Mouse (Mus musculus) midbrain, embryonic 11.5 days (tissue): Measurements from ENCODE around the gene Itpkc. TPM values are rescaled to one million over a fixed set of nuclear protein-coding genes. Genes with fewer than 3 reads are reported as not detected.
"Not testable (repeated sequence)": the region's sequence is repeated elsewhere in the genome, so short reads cannot be mapped to it uniquely, and the experiment has no call there.

ENCODE experiments used
- ATAC-seq: fragments of 200-750 bp; cut with Nextera tagmentation; 2 replicates; pipeline ENCODE4 v1.8.0; 2017; ENCODE audit warnings: moderate TSS enrichment, moderate library complexity; ENCODE audit not compliant: low FRiP score
- DNase-seq: peaks from one replicate; pipeline ENCODE4 v3.0.0; 2015; ENCODE audit warnings: low spot score; ENCODE audit errors: missing footprints
- H3K27ac ChIP-seq: fragments of 300-500 bp; sonication (generic); 2 replicates; pipeline ENCODE4 v1.5.1; 2014; ENCODE audit warnings: low read depth, low read length
- H3K27me3 ChIP-seq: fragments of 300-500 bp; sonication (generic); 2 replicates; pipeline ENCODE4 v1.6.1; 2014; ENCODE audit warnings: mild to moderate bottlenecking, low read length, moderate library complexity, mixed read lengths; ENCODE audit not compliant: control insufficient read depth, insufficient read depth
- H3K36me3 ChIP-seq: fragments of 300-500 bp; sonication (generic); 2 replicates; pipeline ENCODE4 v1.6.1; 2014; ENCODE audit warnings: mild to moderate bottlenecking, low read length, moderate library complexity, mixed read lengths; ENCODE audit not compliant: control insufficient read depth, insufficient read depth
- H3K4me1 ChIP-seq: fragments of 300-500 bp; sonication (generic); 2 replicates; pipeline ENCODE4 v1.6.1; 2014; ENCODE audit warnings: low read length; ENCODE audit not compliant: control insufficient read depth, insufficient read depth
- H3K4me2 ChIP-seq: fragments of 300-500 bp; sonication (generic); 2 replicates; pipeline ENCODE4 v1.6.1; 2014; ENCODE audit warnings: mild to moderate bottlenecking, moderate library complexity
- H3K4me3 ChIP-seq: fragments of 300-500 bp; sonication (generic); 2 replicates; pipeline ENCODE4 v1.5.1; 2014; ENCODE audit warnings: low read depth, low read length
- H3K9ac ChIP-seq: fragments of 300-500 bp; sonication (generic); 2 replicates; pipeline ENCODE4 v1.6.1; 2014; ENCODE audit warnings: low read length
- H3K9me3 ChIP-seq: fragments of 300-500 bp; sonication (generic); 2 replicates; pipeline ENCODE4 v1.6.1; 2016; ENCODE audit warnings: low read length; ENCODE audit not compliant: control insufficient read depth
- WGBS: fragments of 180-500 bp; shearing (Covaris S2); extraction: QIAGEN DNeasy Blood & Tissue Kit; methylation state at CpG from one replicate; pipeline ENCODE4 v1.1.7; 2014; 5-methylcytosine and 5-hydroxymethylcytosine counted together
- polyA plus RNA-seq: library from polyadenylated mRNA; unstranded; fragments of >200 nt; fragmentation: Nextera tagmentation; extraction: Ambion mirVana; gene quantifications from 2 replicates; pipeline ENCODE4 v1.2.1, GENCODE M21; 2014

The Itpkc gene
- polyA plus RNA-seq, 1 experiment from 2014 or later: 5.0 TPM

- Histone ChIP-seq H3K27me3 (no peaks in the 10 kb centered on the region), H3K4me3 (no peak overlapping the region), H3K9me3 (peaks cover 2% of the 10 kb centered on the region; the same call in 1 of the 2 replicates), H3K4me1 (no peaks in the 10 kb centered on the region), H3K36me3 (no peaks in the 10 kb centered on the region), H3K4me2 (no peak overlapping the region), H3K27ac (no peak overlapping the region), H3K9ac (no peak overlapping the region)
- no peak for ATAC-seq
- 89% methylated on average over 5 of the region's 5 CpGs for WGBS
- DNase-seq: no peak
These were observed 21.5 kb upstream of the Itpkc start for GRCm38 (mm10) chr7:27249928-27250327.

- Histone ChIP-seq H3K4me2 (no peak overlapping the region), H3K27me3 (no peaks in the 10 kb centered on the region), H3K36me3 (no peaks in the 10 kb centered on the region), H3K9ac (no peak overlapping the region), H3K4me3 (no peak overlapping the region), H3K4me1 (no peaks in the 10 kb centered on the region), H3K27ac (no peak overlapping the region), H3K9me3 (peaks cover 2% of the 10 kb centered on the region; the same call in 1 of the 2 replicates)
- DNase-seq (no peak), ATAC-seq (no peak)
- WGBS: 84% methylated on average over 2 of the region's 2 CpGs
These were observed 20.7 kb upstream of the Itpkc start for GRCm38 (mm10) chr7:27249146-27249545.

GRCm38 (mm10) chr7:27244088-27244487 lies 15.6 kb upstream of the Itpkc start:
- H3K36me3 ChIP-seq, DNase-seq: not testable (repeated sequence)
- 75% methylated on average over 2 of the region's 2 CpGs for WGBS

GRCm38 (mm10) chr7:27243211-27243610 lies 14.8 kb upstream of the Itpkc start:
- DNase-seq (no peak), ATAC-seq (no peak)
- Histone ChIP-seq H3K36me3 (no peaks in the 10 kb centered on the region), H3K4me2 (no peak overlapping the region), H3K4me3 (no peak overlapping the region), H3K27ac (no peak overlapping the region), H3K9ac (no peak overlapping the region), H3K9me3 (peaks cover 2% of the 10 kb centered on the region; the same call in 1 of the 2 replicates), H3K27me3 (no peaks in the 10 kb centered on the region), H3K4me1 (no peaks in the 10 kb centered on the region)
- WGBS: 72% methylated on average over 8 of the region's 8 CpGs

More at GRCm38 (mm10) chr7:27244088-27244487, 15.6 kb upstream of the Itpkc start:
- not testable (repeated sequence) for H3K4me3 ChIP-seq, H3K27ac ChIP-seq, H3K4me2 ChIP-seq, H3K27me3 ChIP-seq, H3K4me1 ChIP-seq, H3K9me3 ChIP-seq, H3K9ac ChIP-seq, ATAC-seq

GRCm38 (mm10) chr7:27238568-27238967 lies 10.1 kb upstream of the Itpkc start:
- H3K4me2 ChIP-seq: no peak overlapping the region
- WGBS: 83% methylated on average over 5 of the region's 5 CpGs
- H3K36me3 ChIP-seq: no peaks in the 10 kb centered on the region
- DNase-seq (no peak), ATAC-seq (no peak)
- no peak overlapping the region for H3K9ac ChIP-seq
- H3K4me3 ChIP-seq: no peak overlapping the region
- no peak overlapping the region for H3K27ac ChIP-seq
- no peaks in the 10 kb centered on the region for H3K9me3 ChIP-seq
- no peaks in the 10 kb centered on the region for H3K27me3 ChIP-seq
- peaks cover 3% of the 10 kb centered on the region for H3K4me1 ChIP-seq

- Histone ChIP-seq H3K4me1 (peaks cover 7% of the 10 kb centered on the region), H3K9ac (no peak overlapping the region), H3K36me3 (no peaks in the 10 kb centered on the region), H3K4me2 (no peak overlapping the region), H3K4me3 (no peak overlapping the region), H3K27me3 (no peaks in the 10 kb centered on the region), H3K9me3 (no peaks in the 10 kb centered on the region), H3K27ac (no peak overlapping the region)
- no peak for ATAC-seq
- WGBS: 87% methylated on average over 2 of the region's 2 CpGs
- DNase-seq: no peak
These were observed 9.1 kb upstream of the Itpkc start for GRCm38 (mm10) chr7:27237527-27237926.

- no peak overlapping the region for H3K4me3 ChIP-seq
- no peak for ATAC-seq
- H3K27ac ChIP-seq: no peak overlapping the region
- peaks cover 7% of the 10 kb centered on the region for H3K4me1 ChIP-seq
- H3K9me3 ChIP-seq: no peaks in the 10 kb centered on the region
- DNase-seq: no peak
- H3K4me2 ChIP-seq: no peak overlapping the region
- H3K9ac ChIP-seq: no peak overlapping the region
- no peaks in the 10 kb centered on the region for H3K27me3 ChIP-seq
- H3K36me3 ChIP-seq: no peaks in the 10 kb centered on the region
- WGBS: 98% methylated on average over 2 of the region's 2 CpGs
These were observed 7.3 kb upstream of the Itpkc start for GRCm38 (mm10) chr7:27235726-27236125.

GRCm38 (mm10) chr7:27233300-27233699 lies 4.8 kb upstream of the Itpkc start:
- DNase-seq: no peak

GRCm38 (mm10) chr7:27232781-27233281 lies 4.4 kb upstream of the Itpkc start, which contains the start of gene Coq8b:
Gene Coq8b (plus strand): TSS chr7:27233023.
- WGBS: under 1% methylated on average over 25 of the region's 25 CpGs
- H3K4me2 ChIP-seq: peak within 1 kb of the TSS; percentile 68
- peak; percentile 92 for ATAC-seq

More at GRCm38 (mm10) chr7:27233300-27233699, 4.8 kb upstream of the Itpkc start:
- peak; percentile 56 for ATAC-seq
- Histone ChIP-seq H3K9me3 (no peaks in the 10 kb centered on the region), H3K4me1 (peaks cover 7% of the 10 kb centered on the region), H3K27ac (peak overlapping the region; percentile 62), H3K4me2 (peak overlapping the region; percentile 68), H3K36me3 (no peaks in the 10 kb centered on the region), H3K9ac (peak overlapping the region; percentile 59), H3K27me3 (no peaks in the 10 kb centered on the region), H3K4me3 (peak overlapping the region; percentile 42)
- WGBS: 1% methylated on average over 6 of the region's 6 CpGs

More at GRCm38 (mm10) chr7:27232781-27233281, 4.4 kb upstream of the Itpkc start, which contains the start of gene Coq8b:
- Histone ChIP-seq H3K9me3 (no peaks in the 10 kb centered on the region), H3K27me3 (no peaks in the 10 kb centered on the region), H3K36me3 (no peaks in the 10 kb centered on the region), H3K4me3 (peak within 1 kb of the TSS; percentile 42), H3K9ac (peak within 1 kb of the TSS; percentile 59), H3K27ac (peak within 1 kb of the TSS; percentile 78), H3K4me1 (peaks cover 7% of the 10 kb centered on the region)
- peak; percentile 99 for DNase-seq
